Mouse (Mus musculus): ENCODE results near the gene Btbd35f24. TPM values are rescaled to one million over a fixed set of nuclear protein-coding genes. Genes with fewer than 3 reads are reported as not detected.
"Not testable (repeated sequence)": the region's sequence is repeated elsewhere in the genome, so short reads cannot be mapped to it uniquely, and the experiment has no call there.

The Btbd35f24 gene
- polyA plus RNA-seq (2012; rRNA removed) (not detected in 2 replicates), polyA plus RNA-seq (2014; fragmentation: Nextera tagmentation; extraction: Ambion mirVana) (not detected in 2 replicates)

DNA sequence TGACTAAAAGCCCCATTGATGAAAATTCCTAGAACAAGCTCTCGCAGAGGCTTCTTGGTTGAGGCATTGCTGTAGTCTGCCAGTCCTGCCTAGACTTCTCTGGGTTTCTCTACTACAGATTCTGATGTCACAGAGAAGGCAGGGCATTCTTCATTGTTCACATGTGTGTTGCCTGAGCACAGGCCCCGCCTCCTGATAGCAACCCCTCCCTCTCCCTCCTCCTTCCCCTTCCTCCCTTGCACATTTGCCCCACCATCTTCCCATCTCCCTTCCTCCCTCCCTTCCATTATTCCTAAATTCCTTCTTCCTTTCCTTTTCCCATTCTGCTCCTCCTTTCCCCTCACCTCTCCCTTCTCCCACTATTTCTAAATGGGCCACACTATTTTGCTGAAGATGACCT, at the start of gene Btbd35f24:
Gene Btbd35f24 (minus strand): TSS at position 101 of the 400 bp plus-strand sequence.
- H3K36me3 ChIP-seq (replicated peaks; ENCODE audit: control insufficient read depth, insufficient read depth, low read depth); ATAC-seq (ENCODE audit: insufficient read depth); H3K27me3 ChIP-seq (ENCODE audit: control insufficient read depth, insufficient read depth, low read length); H3K9ac ChIP-seq (replicated peaks); H3K27ac ChIP-seq; H3K4me3 ChIP-seq (ENCODE audit: insufficient read depth in 1 of 2, low read depth in 2 of 2, low read length in 2 of 2); DNase-seq (ENCODE audit: low read depth in 3 of 3, low spot score in 3 of 3); H3K9me3 ChIP-seq (ENCODE audit: control insufficient read depth, low read length); H3K4me2 ChIP-seq (ENCODE audit: low read depth); H3K4me1 ChIP-seq (replicated peaks; ENCODE audit: control insufficient read depth in 2 of 2, insufficient read depth in 2 of 2, low read length in 1 of 2): not testable (repeated sequence)
- no CpG with 5 or more reads among the region's 2 CpGs for whole genome bisulfite sequencing (ENCODE audit: insufficient replicate concordance)

Other genes with a start within 250 kb of the Btbd35f24 start
- gene Btbd35f23, start 119.0 kb downstream of the Btbd35f24 start, polyA plus RNA-seq (2012; rRNA removed): not detected in 2 replicates
- not detected in 2 replicates for gene Btbd35f23, start 119.0 kb downstream of the Btbd35f24 start, polyA plus RNA-seq (2014; fragmentation: Nextera tagmentation; extraction: Ambion mirVana)
- gene Btbd35f11, start 247.9 kb upstream of the Btbd35f24 start, polyA plus RNA-seq (2012; rRNA removed): not detected in 2 replicates
- gene Btbd35f11, start 247.9 kb upstream of the Btbd35f24 start, polyA plus RNA-seq (2014; fragmentation: Nextera tagmentation; extraction: Ambion mirVana): not detected in 2 replicates

Measured in liver, embryonic 14.5 days (tissue).